Mouse (Mus musculus) heart, embryonic 10.5 days (tissue): ENCODE results near the gene Gbp7. TPM values are rescaled to one million over a fixed set of nuclear protein-coding genes. Genes with fewer than 3 reads are reported as not detected.

Experiments used
- DNase-seq: peaks from one replicate; pipeline ENCODE4 v3.0.0-alpha.2; 2017; ENCODE audit warnings: low spot score
- H3K27ac ChIP-seq: fragments of 300-500 bp; sonication (generic); 2 replicates; pipeline ENCODE4 v1.5.1; 2016; ENCODE audit warnings: mild to moderate bottlenecking
- H3K27me3 ChIP-seq: fragments of 300-500 bp; sonication (generic); 2 replicates; pipeline ENCODE4 v1.6.1; 2016; ENCODE audit warnings: mild to moderate bottlenecking; ENCODE audit not compliant: poor library complexity, insufficient read depth, severe bottlenecking
- H3K36me3 ChIP-seq: fragments of 300-500 bp; sonication (generic); 2 replicates; pipeline ENCODE4 v1.6.1; 2016; ENCODE audit warnings: mild to moderate bottlenecking, moderate library complexity
- H3K4me1 ChIP-seq: fragments of 300-500 bp; sonication (generic); 2 replicates; pipeline ENCODE4 v1.6.1; 2016; ENCODE audit warnings: mild to moderate bottlenecking
- H3K4me3 ChIP-seq: fragments of 300-500 bp; sonication (generic); 2 replicates; pipeline ENCODE4 v1.5.1; 2016; ENCODE audit warnings: mild to moderate bottlenecking, moderate library complexity
- H3K9me3 ChIP-seq: fragments of 300-500 bp; sonication (generic); 2 replicates; pipeline ENCODE4 v1.6.1; 2016; ENCODE audit warnings: mild to moderate bottlenecking, moderate library complexity
- WGBS: fragments of 180-500 bp; shearing (Covaris S2); methylation state at CpG from one replicate; pipeline ENCODE4 v1.1.7; 2016; 5-methylcytosine and 5-hydroxymethylcytosine counted together
- polyA plus RNA-seq: library from polyadenylated mRNA; unstranded; fragments of >200 nt; fragmentation: Nextera tagmentation; extraction: Ambion mirVana; gene quantifications from 2 replicates; pipeline ENCODE4 v1.2.1, GENCODE M21; 2016

Gbp7 gene
- 0.53 and 1.0 TPM in 2 replicates for polyA plus RNA-seq

DNA sequence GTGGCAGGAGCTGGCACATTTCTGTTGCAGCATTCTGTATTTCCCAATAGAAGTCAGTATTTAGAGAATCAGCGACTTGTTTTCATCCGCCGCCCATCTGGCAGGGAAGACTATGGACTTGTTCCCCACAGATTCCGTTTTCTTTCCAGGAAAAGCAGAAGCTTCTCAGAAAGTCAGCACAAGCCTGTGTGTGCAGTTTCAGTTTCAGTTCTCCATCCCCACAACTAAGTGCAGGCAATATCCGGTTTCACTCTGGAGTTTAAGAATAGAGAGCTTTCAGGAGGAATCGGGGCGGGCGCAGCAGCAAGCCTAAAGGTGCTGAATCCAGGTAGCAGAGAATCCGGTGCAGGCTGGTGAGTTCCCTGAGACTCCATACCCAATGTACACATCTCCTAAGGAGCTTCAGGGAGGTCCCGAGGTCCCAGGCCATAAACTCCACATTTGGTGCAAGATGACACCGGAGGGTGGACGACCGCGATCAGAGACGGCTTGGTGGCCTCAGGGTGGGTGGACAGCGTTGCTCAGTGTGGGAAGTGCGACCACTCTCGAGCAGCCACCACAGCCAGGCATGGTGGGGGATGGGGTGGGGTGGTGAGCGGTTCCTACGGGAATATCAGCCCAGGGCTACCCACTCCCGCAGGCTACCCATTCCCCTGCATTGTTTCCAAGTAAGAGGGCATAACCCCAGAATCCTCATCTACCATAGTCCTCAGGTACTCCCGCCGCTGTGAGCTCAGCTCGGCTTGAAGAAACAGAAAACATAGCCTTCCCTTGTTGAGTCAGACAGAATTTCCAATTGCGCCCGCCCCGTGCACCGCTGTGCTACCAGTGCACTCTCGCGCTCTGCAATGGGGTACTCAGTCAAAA lies at the start of gene Gbp7:
Gene Gbp7 (plus strand): TSS at position 256 of the 867 bp plus-strand sequence.
- DNase-seq = no peak
- peak within 1 kb of the TSS; percentile 65 for H3K27ac ChIP-seq
- WGBS = 2% methylated on average over 30 of the region's 30 CpGs

DNA sequence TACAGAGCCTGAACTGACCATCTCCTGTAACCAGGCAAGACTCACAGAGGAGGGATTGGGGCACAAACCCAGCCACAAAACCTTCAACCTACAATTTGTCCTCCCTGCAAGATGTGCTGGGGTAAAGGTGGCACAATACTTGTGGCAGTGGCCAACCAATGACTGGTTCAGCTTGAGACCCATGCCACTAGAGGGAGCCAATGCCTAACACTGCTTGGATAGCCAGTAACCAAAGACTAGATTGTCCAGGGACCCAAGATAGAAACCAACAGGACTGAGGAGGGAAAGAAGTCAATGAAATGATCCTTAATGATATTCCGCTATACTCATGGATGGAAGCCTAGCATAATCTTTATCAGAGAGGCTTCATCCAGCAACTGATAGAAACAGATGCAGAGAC lies 39.7 kb upstream of the Gbp7 start:
- 0 out of 2 replicates have a peak, but pooled peaks cover 3% of the 10 kb centered on the region for H3K4me1 ChIP-seq
- DNase-seq = no peak
- H3K9me3 ChIP-seq = no peaks in the 10 kb centered on the region
- no peaks in the 10 kb centered on the region for H3K36me3 ChIP-seq
- H3K4me3 ChIP-seq = no peak overlapping the region
- no peak overlapping the region for H3K27ac ChIP-seq
- 56% methylated on average over 1 of the region's 1 CpGs for WGBS
- H3K27me3 ChIP-seq = no peaks in the 10 kb centered on the region

More for the DNA sequence above, at the start of gene Gbp7:
- Histone ChIP-seq H3K27me3 (peaks cover 10% of the 10 kb centered on the region; the same call in 1 of the 2 replicates), H3K4me3 (peak within 1 kb of the TSS; percentile 74), H3K9me3 (no peaks in the 10 kb centered on the region), H3K4me1 (no peaks in the 10 kb centered on the region), H3K36me3 (no peaks in the 10 kb centered on the region)

DNA sequence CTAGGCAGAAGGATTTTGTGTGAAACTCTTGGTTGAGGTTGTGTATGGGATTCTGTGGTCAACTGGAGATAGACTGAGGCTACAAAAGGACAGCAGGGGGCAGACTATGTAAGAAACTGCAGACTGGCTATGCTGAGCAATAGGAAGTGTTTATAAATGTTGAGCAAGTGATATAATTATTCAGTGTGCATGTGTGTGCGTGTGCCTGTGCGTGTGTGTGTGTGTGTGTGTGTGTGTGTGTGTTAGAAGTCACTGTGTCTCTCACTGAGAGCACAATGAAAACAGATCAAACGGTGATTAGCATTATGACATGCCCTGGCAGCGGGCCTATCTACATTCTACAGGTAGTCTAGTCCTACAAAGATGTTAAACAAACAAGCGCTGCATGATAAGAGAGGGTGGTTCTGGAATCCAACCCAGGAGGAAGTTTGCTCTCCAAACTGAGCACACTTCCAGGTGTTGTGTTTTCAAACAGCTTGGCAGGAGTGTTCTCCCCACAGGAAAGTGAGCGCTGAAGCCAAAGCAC lies 36.5 kb upstream of the Gbp7 start, which contains the start of gene Gbp5:
Gene Gbp5 (plus strand): TSS at position 443 of the 526 bp plus-strand sequence.
- H3K4me3 ChIP-seq = no peak within 1 kb of the TSS
- H3K9me3 ChIP-seq = no peaks in the 10 kb centered on the region
- DNase-seq = no peak
- no peak within 1 kb of the TSS for H3K27ac ChIP-seq
- no peaks in the 10 kb centered on the region for H3K36me3 ChIP-seq
- no peaks in the 10 kb centered on the region for H3K27me3 ChIP-seq
- 57% methylated on average over 6 of the region's 6 CpGs for WGBS
- 0 out of 2 replicates have a peak, but pooled peaks cover 3% of the 10 kb centered on the region for H3K4me1 ChIP-seq

DNA sequence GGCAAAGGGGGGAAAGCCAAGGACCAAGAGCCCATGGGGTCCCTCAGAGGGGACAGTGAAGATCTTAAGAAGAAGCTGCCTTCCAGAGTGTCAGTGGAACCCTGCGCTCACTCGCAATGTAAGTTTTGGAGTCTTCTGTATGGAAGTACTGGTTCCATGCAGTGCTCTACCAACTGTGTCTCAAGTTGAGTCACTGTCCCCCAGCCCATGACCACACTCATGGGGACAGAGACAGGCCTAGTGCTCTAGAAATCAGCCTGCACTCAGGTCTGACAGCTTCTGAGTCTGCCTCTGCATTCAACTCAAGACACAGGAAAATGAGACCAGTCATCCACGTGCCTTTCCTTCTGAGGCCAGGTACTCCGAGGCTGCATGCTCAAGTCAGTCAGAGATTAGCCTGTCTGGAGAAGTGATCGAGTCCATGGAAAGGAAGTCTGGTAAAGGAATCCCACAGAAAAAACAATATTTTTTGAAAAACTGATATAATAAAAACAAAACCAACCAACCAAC lies 34.9 kb upstream of the Gbp7 start:
- WGBS = 79% methylated on average over 5 of the region's 5 CpGs
- no peaks in the 10 kb centered on the region for H3K9me3 ChIP-seq
- no peaks in the 10 kb centered on the region for H3K27me3 ChIP-seq
- no peak overlapping the region for H3K4me3 ChIP-seq
- no peak for DNase-seq
- H3K36me3 ChIP-seq = no peaks in the 10 kb centered on the region
- no peak overlapping the region for H3K27ac ChIP-seq
- 0 out of 2 replicates have a peak, but pooled peaks cover 3% of the 10 kb centered on the region for H3K4me1 ChIP-seq

DNA sequence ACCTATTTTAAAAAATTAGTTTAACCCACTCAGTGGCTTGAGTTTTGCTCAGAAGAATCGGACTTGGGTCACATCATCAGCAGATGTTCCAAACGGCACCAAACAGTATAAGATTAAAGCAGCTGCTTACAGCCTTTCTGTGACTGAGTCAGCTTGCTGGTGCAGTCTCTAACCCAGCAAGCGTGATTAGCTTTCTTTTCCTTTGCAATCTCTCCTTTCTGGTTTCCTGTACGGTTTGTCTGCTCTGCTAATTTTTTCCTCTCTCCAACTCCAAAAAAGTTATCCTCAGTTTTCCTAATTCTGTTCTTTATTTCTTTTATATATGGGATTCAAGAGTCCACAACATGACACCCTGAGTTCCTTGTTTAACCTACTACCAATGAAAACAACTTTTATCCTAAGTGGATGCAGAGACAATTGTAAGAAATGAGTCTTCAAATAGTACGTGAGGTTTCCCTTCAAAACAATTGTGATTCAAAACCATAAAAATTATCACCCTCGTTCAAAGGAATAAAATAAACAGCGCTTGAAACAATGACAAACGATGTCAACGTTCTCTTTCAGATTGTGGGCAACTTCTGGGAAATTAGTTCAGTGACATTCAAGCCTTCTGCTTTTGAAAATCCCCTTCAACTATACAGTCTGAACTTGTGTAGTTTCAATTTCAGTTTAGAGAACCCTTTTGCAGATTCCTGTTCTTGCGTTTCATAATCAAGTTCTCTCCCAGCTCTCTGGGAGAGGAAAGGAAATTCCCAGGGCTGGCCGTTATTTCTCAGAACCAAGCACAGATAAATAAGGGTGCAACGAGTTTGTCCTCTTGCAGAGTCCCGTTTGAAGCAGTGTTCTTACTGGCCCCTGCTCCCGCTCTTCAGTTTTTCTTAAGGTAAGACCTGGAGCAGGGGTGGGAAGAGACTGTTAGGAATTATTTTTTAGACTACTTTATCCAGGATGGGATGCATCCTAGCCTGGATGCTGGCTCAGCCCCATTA lies 33.7 kb upstream of the Gbp7 start:
- H3K9me3 ChIP-seq = no peaks in the 10 kb centered on the region
- H3K4me3 ChIP-seq = peak overlapping the region; percentile 19; the same call in 1 of the 2 replicates
- no peaks in the 10 kb centered on the region for H3K36me3 ChIP-seq
- no peak overlapping the region for H3K27ac ChIP-seq
- 0 out of 2 replicates have a peak, but pooled peaks cover 3% of the 10 kb centered on the region for H3K4me1 ChIP-seq
- WGBS = 60% methylated on average over 14 of the region's 14 CpGs
- no peak for DNase-seq
- no peaks in the 10 kb centered on the region; the same call in 1 of the 2 replicates for H3K27me3 ChIP-seq

DNA sequence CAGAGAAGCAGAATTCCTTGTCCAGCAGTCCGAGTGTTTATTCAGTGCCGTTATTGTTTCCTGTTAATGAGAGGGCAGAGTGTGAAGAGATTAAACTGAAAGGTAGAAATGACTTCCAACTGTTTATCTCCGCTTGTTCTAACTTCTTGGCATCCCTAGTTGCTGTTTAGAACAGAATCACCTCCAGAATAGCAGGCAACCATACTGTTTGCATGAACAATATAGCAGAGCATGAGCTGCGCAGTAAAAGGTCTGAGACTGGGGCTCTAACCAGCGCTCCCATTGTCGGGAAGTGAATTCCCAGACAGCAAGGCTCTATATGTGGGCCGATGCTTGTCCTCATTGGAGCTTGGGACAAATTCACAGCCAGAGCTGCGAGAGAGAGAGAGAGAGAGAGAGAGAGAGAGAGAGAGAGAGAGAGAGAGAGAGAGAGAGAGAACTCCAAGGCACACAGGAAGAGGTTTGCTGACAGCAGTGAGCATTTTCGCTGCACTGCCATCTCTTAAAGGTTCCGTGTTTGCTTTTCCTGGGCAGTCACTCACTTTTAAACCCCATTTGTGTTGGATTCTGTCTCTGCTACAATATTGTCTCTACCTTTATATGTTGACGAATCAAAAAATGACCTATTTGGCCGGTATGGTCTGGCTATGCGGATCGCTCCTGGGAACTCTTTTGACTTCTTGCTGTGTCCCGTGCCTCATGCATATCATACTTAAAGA lies 32.9 kb upstream of the Gbp7 start:
- H3K27ac ChIP-seq = no peak overlapping the region
- H3K4me3 ChIP-seq = peak overlapping the region; percentile 19; the same call in 1 of the 2 replicates

DNA sequence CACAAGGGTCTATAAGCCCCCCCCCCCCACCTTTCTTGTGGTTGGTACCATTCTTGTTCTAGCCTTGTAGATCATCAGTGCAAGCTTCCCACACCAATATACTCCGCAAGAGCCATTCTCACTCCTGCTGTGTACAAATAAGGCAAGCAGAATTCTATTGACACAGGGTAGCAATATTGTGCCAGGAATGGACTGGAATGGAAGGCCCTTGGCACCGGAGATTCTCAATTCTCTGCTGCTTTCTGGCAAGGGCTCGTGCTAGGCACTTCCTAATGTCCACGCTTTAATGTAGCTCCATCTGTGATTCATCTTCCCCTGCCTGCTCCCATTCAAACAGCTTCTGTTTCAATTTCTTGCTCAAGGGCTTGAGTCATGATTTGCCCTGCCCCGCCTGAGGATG lies 31.2 kb upstream of the Gbp7 start:
- Histone ChIP-seq H3K27ac (no peak overlapping the region), H3K4me1 (0 out of 2 replicates have a peak, but pooled peaks cover under 1% of the 10 kb centered on the region), H3K9me3 (no peaks in the 10 kb centered on the region), H3K36me3 (no peaks in the 10 kb centered on the region), H3K27me3 (no peaks in the 10 kb centered on the region; the same call in 1 of the 2 replicates), H3K4me3 (no peak overlapping the region)
- WGBS = 86% methylated on average over 5 of the region's 5 CpGs
- no peak for DNase-seq

More for the DNA sequence above, 32.9 kb upstream of the Gbp7 start:
- 66% methylated on average over 15 of the region's 15 CpGs for WGBS
- Histone ChIP-seq H3K9me3 (no peaks in the 10 kb centered on the region), H3K27me3 (no peaks in the 10 kb centered on the region; the same call in 1 of the 2 replicates), H3K4me1 (0 out of 2 replicates have a peak, but pooled peaks cover 3% of the 10 kb centered on the region), H3K36me3 (no peaks in the 10 kb centered on the region)
- DNase-seq = no peak

DNA sequence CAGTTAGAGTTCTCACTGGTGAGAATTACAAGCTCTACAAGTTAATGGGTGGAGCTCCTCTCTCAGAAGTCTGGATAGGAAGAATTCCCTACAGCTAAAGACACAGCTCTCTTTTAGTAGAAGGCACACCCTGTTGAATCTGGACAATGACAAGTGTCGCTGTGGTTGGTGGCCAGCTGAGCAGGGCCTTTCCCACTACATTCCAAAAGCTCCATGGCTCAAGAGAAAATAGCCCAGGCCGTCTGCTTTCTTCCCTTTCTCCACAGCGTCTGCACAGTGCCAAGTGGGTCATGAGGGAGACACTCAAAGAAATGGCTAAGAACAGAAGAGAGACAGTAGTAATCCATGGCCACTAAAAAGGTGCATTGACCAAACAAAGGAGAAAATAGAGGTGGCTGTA lies 2.0 kb upstream of the Gbp7 start:
- WGBS = 65% methylated on average over 3 of the region's 3 CpGs
- no peak for DNase-seq
- H3K4me1 ChIP-seq = no peaks in the 10 kb centered on the region
- no peaks in the 10 kb centered on the region for H3K36me3 ChIP-seq
- no peak overlapping the region for H3K4me3 ChIP-seq
- H3K27me3 ChIP-seq = peaks cover 10% of the 10 kb centered on the region; the same call in 1 of the 2 replicates
- H3K27ac ChIP-seq = no peak overlapping the region
- no peaks in the 10 kb centered on the region for H3K9me3 ChIP-seq

DNA sequence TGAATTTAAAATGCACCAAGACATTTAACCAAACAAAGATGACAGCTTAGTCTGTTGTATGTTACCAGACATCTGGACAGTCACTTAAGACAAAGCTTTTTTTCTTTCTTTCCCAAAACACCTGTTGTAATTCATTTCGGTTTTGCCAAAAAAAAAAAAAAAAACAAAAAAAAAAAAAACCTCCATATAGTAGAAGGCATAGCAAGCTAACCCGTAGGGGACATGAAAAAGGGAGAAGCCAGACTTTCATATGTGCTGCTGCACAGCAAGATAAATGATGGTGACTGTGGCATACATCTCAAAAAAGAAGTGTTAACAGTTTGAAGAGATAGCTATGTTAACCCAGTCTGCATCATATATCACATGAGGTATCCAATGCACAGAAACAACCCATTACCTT lies 545 bp upstream of the Gbp7 start:
- H3K27ac ChIP-seq = no peak overlapping the region
- H3K9me3 ChIP-seq = no peaks in the 10 kb centered on the region
- no peaks in the 10 kb centered on the region for H3K4me1 ChIP-seq
- no peak for DNase-seq
- H3K36me3 ChIP-seq = no peaks in the 10 kb centered on the region
- WGBS = 74% methylated on average over 2 of the region's 2 CpGs
- H3K27me3 ChIP-seq = peaks cover 10% of the 10 kb centered on the region; the same call in 1 of the 2 replicates
- peak overlapping the region; percentile 74 for H3K4me3 ChIP-seq

DNA sequence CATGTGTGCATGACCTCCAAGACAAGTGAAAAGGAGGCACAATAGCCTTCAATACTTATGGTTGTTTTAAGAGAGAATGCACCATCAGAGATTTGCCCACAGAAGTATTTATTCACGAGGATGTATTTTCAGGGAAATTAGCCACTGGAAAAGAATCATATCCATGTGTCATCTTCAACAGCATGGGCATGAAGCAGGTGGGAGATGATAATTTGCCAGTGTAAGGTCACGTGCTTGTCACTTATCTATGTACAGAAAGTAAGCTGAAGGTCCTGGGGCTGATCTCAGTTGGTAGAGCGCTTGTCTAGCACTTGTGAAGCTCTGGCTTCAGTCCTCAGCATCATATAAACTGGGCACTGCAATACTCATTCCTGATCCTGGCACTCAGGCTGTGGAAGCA lies 1.5 kb downstream of the Gbp7 start:
- no peaks in the 10 kb centered on the region for H3K9me3 ChIP-seq
- H3K4me3 ChIP-seq = no peak overlapping the region
- H3K36me3 ChIP-seq = no peaks in the 10 kb centered on the region
- peaks cover 10% of the 10 kb centered on the region; the same call in 1 of the 2 replicates for H3K27me3 ChIP-seq
- no peak for DNase-seq
- no peak overlapping the region for H3K27ac ChIP-seq
- WGBS = 80% methylated on average over 3 of the region's 3 CpGs
- H3K4me1 ChIP-seq = no peaks in the 10 kb centered on the region

DNA sequence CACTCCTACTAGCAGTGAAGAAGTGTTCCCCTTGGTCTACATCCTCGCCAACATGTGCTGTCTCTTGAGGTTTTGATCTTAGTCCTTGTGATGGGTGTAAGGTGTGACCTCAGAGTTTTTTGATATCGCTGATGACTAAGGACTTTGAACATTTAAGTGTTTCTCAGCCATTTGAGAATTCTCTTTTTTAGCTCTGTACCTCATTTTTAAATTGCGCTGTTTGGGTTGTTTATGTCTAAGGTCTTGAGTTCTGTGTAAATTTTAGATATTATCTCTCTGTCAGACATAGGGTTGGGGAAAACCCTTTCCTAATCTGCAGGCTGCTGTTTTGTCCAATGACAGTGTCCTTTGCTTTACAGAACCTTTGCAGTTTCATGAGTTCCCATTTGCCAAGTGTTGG lies 3.0 kb downstream of the Gbp7 start:
- WGBS = 85% methylated on average over 3 of the region's 3 CpGs
- peaks cover 10% of the 10 kb centered on the region; the same call in 1 of the 2 replicates for H3K27me3 ChIP-seq
- no peak for DNase-seq

More for the DNA sequence above, 3.0 kb downstream of the Gbp7 start:
- Histone ChIP-seq H3K27ac (no peak overlapping the region), H3K4me3 (no peak overlapping the region), H3K4me1 (no peaks in the 10 kb centered on the region), H3K9me3 (no peaks in the 10 kb centered on the region), H3K36me3 (no peaks in the 10 kb centered on the region)
